Mouse (Mus musculus) kidney, postnatal 14 days (tissue): ENCODE data around the gene Carm1.
"Not testable (repeated sequence)": the region's sequence is repeated elsewhere in the genome, so short reads cannot be mapped to it uniquely, and the experiment has no call there.

Experiments
- DNase-seq: peaks from one replicate; pipeline ENCODE4 v3.0.0; 2022; ENCODE audit warnings: mixed read lengths

The Carm1 gene

GRCm38 (mm10) chr9:21578226-21578625 lies 31.5 kb downstream of the Carm1 start:
- DNase-seq: no peak

GRCm38 (mm10) chr9:21585401-21585800 lies 38.7 kb downstream of the Carm1 start:
- DNase-seq: no peak

- DNase-seq: no peak
Observed at GRCm38 (mm10) chr9:21587678-21588349, 41.1 kb downstream of the Carm1 start.

GRCm38 (mm10) chr9:21588350-21588749 lies 41.7 kb downstream of the Carm1 start:
- no peak for DNase-seq

- no peak for DNase-seq
Observed at GRCm38 (mm10) chr9:21589538-21589937, 42.8 kb downstream of the Carm1 start.

GRCm38 (mm10) chr9:21591127-21591830 lies 44.6 kb downstream of the Carm1 start:
- DNase-seq: no peak

- no peak for DNase-seq
Observed at GRCm38 (mm10) chr9:21591831-21592702, 45.4 kb downstream of the Carm1 start.

GRCm38 (mm10) chr9:21592703-21593121 lies 46.0 kb downstream of the Carm1 start, which contains the start of the genes Timm29 and Yipf2:
Gene Timm29 (plus strand): TSS chr9:21592722.
Gene Yipf2 (minus strand): TSS chr9:21592828.
- peak; percentile 95 for DNase-seq

- peak; percentile 64 for DNase-seq
Observed at GRCm38 (mm10) chr9:21593122-21593721, 46.5 kb downstream of the Carm1 start.

- not testable (repeated sequence) for DNase-seq
Observed at GRCm38 (mm10) chr9:21594350-21594749, 47.7 kb downstream of the Carm1 start.

GRCm38 (mm10) chr9:21594838-21595237 lies 48.1 kb downstream of the Carm1 start:
- no peak for DNase-seq

GRCm38 (mm10) chr9:21598198-21598597 lies 51.5 kb downstream of the Carm1 start:
- no peak for DNase-seq

- no peak for DNase-seq
Observed at GRCm38 (mm10) chr9:21600186-21600585, 53.5 kb downstream of the Carm1 start.

GRCm38 (mm10) chr9:21601073-21601472 lies 54.4 kb downstream of the Carm1 start:
- DNase-seq: no peak

GRCm38 (mm10) chr9:21601722-21602399 lies 55.2 kb downstream of the Carm1 start:
- peak; percentile 79 for DNase-seq

GRCm38 (mm10) chr9:21604119-21604518 lies 57.4 kb downstream of the Carm1 start:
- no peak for DNase-seq

- no peak for DNase-seq
Observed at GRCm38 (mm10) chr9:21605865-21606264, 59.2 kb downstream of the Carm1 start.

- no peak for DNase-seq
Observed at GRCm38 (mm10) chr9:21606648-21607047, 60.0 kb downstream of the Carm1 start.

GRCm38 (mm10) chr9:21609861-21610260 lies 63.2 kb downstream of the Carm1 start:
- no peak for DNase-seq

GRCm38 (mm10) chr9:21614864-21615616 lies 68.3 kb downstream of the Carm1 start:
- no peak for DNase-seq

GRCm38 (mm10) chr9:21615617-21616231 lies 69.0 kb downstream of the Carm1 start, which contains the start of gene Smarca4:
Gene Smarca4 (plus strand): TSS chr9:21616169.
- peak; percentile 100 for DNase-seq
